Mouse (Mus musculus): ENCODE results near the gene Ppil2. TPM values are rescaled to one million over a fixed set of nuclear protein-coding genes. Genes with fewer than 3 reads are reported as not detected.
A peak's percentile ranks its signal among the peaks of the same experiment; 100 is the strongest.

Ppil2 gene
- total and polyA plus RNA-seq, 2 experiments from 2014 or later: 59.9 to 63.8 TPM

DNA sequence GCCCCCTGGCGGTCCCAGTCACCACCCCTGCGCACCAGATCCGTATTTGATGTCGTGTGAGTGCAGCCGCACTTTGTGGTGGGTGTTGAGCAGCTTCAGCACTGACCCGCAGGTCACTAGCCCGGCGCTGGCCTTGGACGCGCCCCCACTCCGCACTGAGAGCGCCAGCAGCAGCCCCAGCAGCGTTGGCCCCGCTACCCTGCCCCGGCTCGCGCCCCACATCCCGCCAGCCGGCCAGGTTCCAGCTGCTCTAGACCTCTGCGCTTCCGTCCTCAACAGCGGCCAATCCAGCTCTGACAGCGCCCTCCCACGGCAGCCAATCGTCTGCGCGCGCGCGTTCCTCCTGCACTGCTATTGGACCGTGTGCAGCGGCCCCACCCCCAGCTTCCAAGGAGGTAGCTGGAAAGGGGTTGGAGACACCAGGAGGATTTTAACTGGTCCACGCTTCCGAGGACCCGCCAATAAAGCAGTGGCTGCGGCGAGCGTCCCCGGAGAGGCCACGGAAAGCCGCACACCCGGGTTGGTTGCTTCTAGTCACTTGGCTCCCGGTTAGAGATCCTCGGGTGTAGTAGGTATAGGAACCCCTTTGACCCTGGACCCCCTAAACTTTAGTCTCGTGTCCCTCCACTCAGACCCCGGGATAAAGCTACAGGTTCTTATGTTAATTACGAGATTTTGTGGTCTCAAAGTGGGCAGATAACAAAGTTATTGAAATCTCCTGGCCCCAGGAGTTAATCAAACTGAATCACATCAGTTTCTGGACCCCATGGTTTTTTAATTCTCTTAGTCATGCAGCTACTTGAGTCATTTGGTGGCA is 21.2 kb upstream of the Ppil2 start, which contains the start of gene Sdf2l1:
Gene Sdf2l1 (minus strand): TSS at position 295 of the 817 bp plus-strand sequence.
- H3K9me3 ChIP-seq (replicated peaks; ENCODE audit: control insufficient read depth, low read length): no peaks in the 10 kb centered on the region
- peak within 1 kb of the TSS; percentile 5; the same call in 1 of the 2 replicates for H3K9ac ChIP-seq (replicated peaks; ENCODE audit: low read depth, low read length)
- no peaks in the 10 kb centered on the region for H3K27me3 ChIP-seq (ENCODE audit: control insufficient read depth, insufficient read depth, low read length)
- H3K27ac ChIP-seq (ENCODE audit: low read depth): no peak within 1 kb of the TSS
- H3K36me3 ChIP-seq (replicated peaks; ENCODE audit: control insufficient read depth, insufficient read depth, low read length): no peaks in the 10 kb centered on the region
- peak; percentile 99 for ATAC-seq (ENCODE audit: insufficient read depth, low read depth)
- TF ChIP-seq CTCF (IDR thresholded peaks at IDR 0.05; ENCODE audit: low read depth) (peak; percentile 24; the same call in 1 of the 2 replicates), EP300 (IDR thresholded peaks at IDR 0.05; ENCODE audit: low read depth) (peak; percentile 77; the same call in 1 of the 2 replicates)
- WGBS: 1% methylated on average over 47 of the region's 47 CpGs
- peak within 1 kb of the TSS; percentile 78 for H3K4me2 ChIP-seq (ENCODE audit: low read depth, low read length)
- peak; percentile 97 for DNase-seq (ENCODE audit: low spot score)
- peaks cover 5% of the 10 kb centered on the region; the same call in 1 of the 2 replicates for H3K4me1 ChIP-seq (ENCODE audit: control insufficient read depth, insufficient read depth)
- H3K4me3 ChIP-seq (ENCODE audit: low read depth, low read length): peak within 1 kb of the TSS; percentile 65

GRCm38 (mm10) chr16:17131191-17132088 is 20.4 kb upstream of the Ppil2 start:
- no peak for DNase-seq (ENCODE audit: low spot score)
- no peak for ATAC-seq (ENCODE audit: insufficient read depth, low read depth)
- Histone ChIP-seq H3K9ac (replicated peaks; ENCODE audit: low read depth, low read length) (peak overlapping the region; percentile 5; the same call in 1 of the 2 replicates), H3K9me3 (replicated peaks; ENCODE audit: control insufficient read depth, low read length) (no peaks in the 10 kb centered on the region), H3K4me1 (ENCODE audit: control insufficient read depth, insufficient read depth) (peaks cover 5% of the 10 kb centered on the region; the same call in 1 of the 2 replicates), H3K27ac (ENCODE audit: low read depth) (no peak overlapping the region), H3K4me2 (ENCODE audit: low read depth, low read length) (peak overlapping the region; percentile 78), H3K27me3 (ENCODE audit: control insufficient read depth, insufficient read depth, low read length) (no peaks in the 10 kb centered on the region), H3K36me3 (replicated peaks; ENCODE audit: control insufficient read depth, insufficient read depth, low read length) (no peaks in the 10 kb centered on the region), H3K4me3 (ENCODE audit: low read depth, low read length) (peak overlapping the region; percentile 65)
- TF ChIP-seq EP300 (IDR thresholded peaks at IDR 0.05; ENCODE audit: low read depth) (no peak), CTCF (IDR thresholded peaks at IDR 0.05; ENCODE audit: low read depth) (no peak)
- 3% methylated on average over 43 of the region's 43 CpGs for WGBS

- no peak overlapping the region for H3K4me2 ChIP-seq (ENCODE audit: low read depth, low read length)
- no peak overlapping the region for H3K4me3 ChIP-seq (ENCODE audit: low read depth, low read length)
- peaks cover 20% of the 10 kb centered on the region; the same call in 1 of the 2 replicates for H3K4me1 ChIP-seq (ENCODE audit: control insufficient read depth, insufficient read depth)
- WGBS: 96% methylated on average over 1 of the region's 1 CpGs
- H3K9me3 ChIP-seq (replicated peaks; ENCODE audit: control insufficient read depth, low read length): no peaks in the 10 kb centered on the region
- no peaks in the 10 kb centered on the region for H3K27me3 ChIP-seq (ENCODE audit: control insufficient read depth, insufficient read depth, low read length)
- no peak for ATAC-seq (ENCODE audit: insufficient read depth, low read depth)
- H3K36me3 ChIP-seq (replicated peaks; ENCODE audit: control insufficient read depth, insufficient read depth, low read length): no peaks in the 10 kb centered on the region
- H3K9ac ChIP-seq (replicated peaks; ENCODE audit: low read depth, low read length): no peak overlapping the region
- no peak overlapping the region for H3K27ac ChIP-seq (ENCODE audit: low read depth)
- TF ChIP-seq EP300 (IDR thresholded peaks at IDR 0.05; ENCODE audit: low read depth) (no peak), CTCF (IDR thresholded peaks at IDR 0.05; ENCODE audit: low read depth) (peak; percentile 77)
- DNase-seq (ENCODE audit: low spot score): no peak
Measured at GRCm38 (mm10) chr16:17127292-17127691, 16.2 kb upstream of the Ppil2 start.

- H3K36me3 ChIP-seq (replicated peaks; ENCODE audit: control insufficient read depth, insufficient read depth, low read length): no peaks in the 10 kb centered on the region; the same call in 1 of the 2 replicates
- H3K9ac ChIP-seq (replicated peaks; ENCODE audit: low read depth, low read length): peak within 1 kb of the TSS; percentile 44
- no peaks in the 10 kb centered on the region for H3K27me3 ChIP-seq (ENCODE audit: control insufficient read depth, insufficient read depth, low read length)
- H3K4me3 ChIP-seq (ENCODE audit: low read depth, low read length): peak within 1 kb of the TSS; percentile 41
- ATAC-seq (ENCODE audit: insufficient read depth, low read depth) (peak; percentile 88), DNase-seq (ENCODE audit: low spot score) (peak; percentile 76)
- H3K9me3 ChIP-seq (replicated peaks; ENCODE audit: control insufficient read depth, low read length): no peaks in the 10 kb centered on the region
- peaks cover 14% of the 10 kb centered on the region; the same call in 1 of the 2 replicates for H3K4me1 ChIP-seq (ENCODE audit: control insufficient read depth, insufficient read depth)
- TF ChIP-seq CTCF (IDR thresholded peaks at IDR 0.05; ENCODE audit: low read depth) (no peak), EP300 (IDR thresholded peaks at IDR 0.05; ENCODE audit: low read depth) (no peak)
- no peak within 1 kb of the TSS for H3K27ac ChIP-seq (ENCODE audit: low read depth)
- H3K4me2 ChIP-seq (ENCODE audit: low read depth, low read length): peak within 1 kb of the TSS; percentile 65
- WGBS: under 1% methylated on average over 25 of the region's 25 CpGs
Measured at GRCm38 (mm10) chr16:17124871-17125520, 13.9 kb upstream of the Ppil2 start, which contains the start of gene 2610318N02Rik. TSS of gene 2610318N02Rik (minus strand) at chr16:17125167.
